Mouse (Mus musculus): ENCODE measurements around the gene Cog3. TPM values are rescaled to one million over a fixed set of nuclear protein-coding genes. Genes with fewer than 3 reads are reported as not detected.
A peak's percentile ranks its signal among the peaks of the same experiment; 100 is the strongest.

The Cog3 gene
- total RNA-seq, 2 experiments from 2014 or later = 25.3 to 26.0 TPM

DNA sequence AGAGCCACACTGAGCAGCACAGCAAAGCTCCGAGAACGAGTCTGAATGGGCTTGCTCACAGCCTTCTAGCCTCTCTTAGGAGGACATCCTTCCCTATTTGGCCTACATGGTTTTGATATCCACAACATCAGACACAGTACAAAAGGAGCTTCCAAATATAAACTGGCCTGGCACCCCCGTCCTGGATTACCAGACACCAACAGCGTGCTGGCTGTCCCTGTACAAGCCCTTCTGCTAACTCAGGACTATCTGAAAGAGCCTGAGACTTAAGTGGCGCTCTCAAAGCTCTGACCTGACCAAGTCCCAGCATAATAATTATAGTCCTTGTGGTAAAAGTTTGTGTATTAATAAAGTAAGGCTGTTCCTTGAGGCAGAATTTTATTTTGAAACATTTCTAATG, 34.2 kb downstream of the Cog3 start:
- Histone ChIP-seq H3K4me3 (no peak overlapping the region), H3K27ac (no peak overlapping the region)
- intact Hi-C loops (cut with DNase I) = loop anchor here (2.0 to 10.0 kb wide), 4 partner anchors 263 to 655 kb away; partner anchors contain the start of gene Siah3
- no peak for TF ChIP-seq CTCF (IDR thresholded peaks at IDR 0.05)
- no peak for DNase-seq (ENCODE audit: extremely low spot score in 1 of 2, low spot score in 2 of 2)

GRCm38 (mm10) chr14:75716410-75716809, 37.9 kb downstream of the Cog3 start:
- no peak for DNase-seq (ENCODE audit: extremely low spot score in 1 of 2, low spot score in 2 of 2)
- Histone ChIP-seq H3K27ac (no peak overlapping the region), H3K4me3 (no peak overlapping the region)
- intact Hi-C loops (cut with DNase I) = no loop called here
- no peak for TF ChIP-seq CTCF (IDR thresholded peaks at IDR 0.05)

DNA sequence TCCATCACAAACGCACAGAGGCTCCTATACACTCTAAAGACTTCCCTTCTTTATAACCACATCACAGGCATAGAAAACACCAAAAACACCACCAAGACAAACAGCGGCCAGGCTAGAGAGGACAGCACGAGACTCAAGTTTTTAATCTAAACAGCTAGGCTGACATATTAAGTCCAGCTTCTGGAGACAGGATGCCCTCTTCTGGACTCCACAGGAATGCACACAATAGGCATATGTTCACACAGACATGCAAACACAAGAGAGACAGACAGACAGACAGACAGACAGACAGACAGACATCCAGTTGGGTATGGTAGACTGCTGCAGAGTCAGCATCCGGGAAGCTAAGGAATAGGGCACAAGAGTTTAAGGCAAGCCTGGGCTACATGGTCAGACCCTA, 40.7 kb downstream of the Cog3 start:
- TF ChIP-seq CTCF (IDR thresholded peaks at IDR 0.05) = peak; percentile 24
- no peak for DNase-seq (ENCODE audit: extremely low spot score in 1 of 2, low spot score in 2 of 2)

GRCm38 (mm10) chr14:75712687-75713086, 41.6 kb downstream of the Cog3 start:
- no peak overlapping the region for H3K27ac ChIP-seq
- no peak for TF ChIP-seq CTCF (IDR thresholded peaks at IDR 0.05)
- intact Hi-C loops (cut with DNase I) = no loop called here
- DNase-seq (ENCODE audit: extremely low spot score in 1 of 2, low spot score in 2 of 2) = no peak
- H3K4me3 ChIP-seq = no peak overlapping the region

More for the DNA sequence above, 40.7 kb downstream of the Cog3 start:
- intact Hi-C loops (cut with DNase I) = no loop called here
- no peak overlapping the region for H3K4me3 ChIP-seq
- no peak overlapping the region for H3K27ac ChIP-seq

- Histone ChIP-seq H3K4me3 (no peak overlapping the region), H3K27ac (no peak overlapping the region)
- intact Hi-C loops (cut with DNase I) = no loop called here
- DNase-seq (ENCODE audit: extremely low spot score in 1 of 2, low spot score in 2 of 2) = no peak
- TF ChIP-seq CTCF (IDR thresholded peaks at IDR 0.05) = no peak
These were observed 42.6 kb downstream of the Cog3 start for GRCm38 (mm10) chr14:75711731-75712130.

DNA sequence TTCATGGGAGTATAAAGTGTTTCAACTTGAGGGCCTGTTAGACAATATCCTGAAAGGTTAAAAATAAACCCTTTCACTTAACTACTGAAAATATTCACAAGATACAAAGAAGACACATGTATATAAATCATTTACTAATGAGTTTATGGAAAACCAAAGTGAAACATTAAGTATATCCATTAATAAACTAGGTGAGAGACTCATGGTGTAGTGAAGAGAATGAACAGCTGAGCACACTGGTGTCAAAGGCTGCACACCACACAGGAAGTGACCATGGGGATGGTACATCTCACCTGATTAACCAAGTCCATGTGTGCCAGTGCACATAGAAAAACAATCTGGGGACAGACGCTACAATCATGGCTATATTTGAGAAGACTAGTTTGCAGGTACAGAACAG, 45.3 kb downstream of the Cog3 start:
- no peak overlapping the region for H3K4me3 ChIP-seq
- TF ChIP-seq CTCF (IDR thresholded peaks at IDR 0.05) = no peak
- DNase-seq (ENCODE audit: extremely low spot score in 1 of 2, low spot score in 2 of 2) = no peak
- no peak overlapping the region for H3K27ac ChIP-seq
- intact Hi-C loops (cut with DNase I) = no loop called here

GRCm38 (mm10) chr14:75707771-75708170, 46.5 kb downstream of the Cog3 start:
- H3K4me3 ChIP-seq = no peak overlapping the region
- DNase-seq (ENCODE audit: extremely low spot score in 1 of 2, low spot score in 2 of 2) = no peak
- intact Hi-C loops (cut with DNase I) = no loop called here
- TF ChIP-seq CTCF (IDR thresholded peaks at IDR 0.05) = no peak
- no peak overlapping the region for H3K27ac ChIP-seq

DNA sequence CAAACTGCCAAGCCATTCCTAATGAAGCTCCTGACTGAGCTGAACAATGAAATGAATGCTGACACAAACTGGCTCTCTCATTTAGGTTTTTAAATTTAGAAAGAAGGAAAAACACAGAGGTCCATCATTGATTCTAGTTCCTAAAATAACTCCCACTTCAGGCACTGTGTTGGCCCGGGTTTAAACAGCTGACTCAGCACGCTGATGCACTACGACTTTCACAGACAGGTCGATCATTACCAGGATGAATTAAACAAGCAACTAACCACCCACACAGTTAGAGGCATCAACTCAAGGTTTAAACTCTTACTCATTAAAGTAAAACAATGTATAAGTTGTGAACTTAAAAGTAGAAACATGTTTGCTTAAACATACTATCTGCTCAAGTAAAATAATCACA, 47.7 kb downstream of the Cog3 start:
- Histone ChIP-seq H3K4me3 (no peak overlapping the region), H3K27ac (no peak overlapping the region)
- intact Hi-C loops (cut with DNase I) = no loop called here
- no peak for TF ChIP-seq CTCF (IDR thresholded peaks at IDR 0.05)
- DNase-seq (ENCODE audit: extremely low spot score in 1 of 2, low spot score in 2 of 2) = no peak

GRCm38 (mm10) chr14:75697928-75698327, 56.4 kb downstream of the Cog3 start:
- TF ChIP-seq CTCF (IDR thresholded peaks at IDR 0.05) = no peak
- intact Hi-C loops (cut with DNase I) = no loop called here
- Histone ChIP-seq H3K27ac (no peak overlapping the region), H3K4me3 (no peak overlapping the region)
- no peak for DNase-seq (ENCODE audit: extremely low spot score in 1 of 2, low spot score in 2 of 2)

DNA sequence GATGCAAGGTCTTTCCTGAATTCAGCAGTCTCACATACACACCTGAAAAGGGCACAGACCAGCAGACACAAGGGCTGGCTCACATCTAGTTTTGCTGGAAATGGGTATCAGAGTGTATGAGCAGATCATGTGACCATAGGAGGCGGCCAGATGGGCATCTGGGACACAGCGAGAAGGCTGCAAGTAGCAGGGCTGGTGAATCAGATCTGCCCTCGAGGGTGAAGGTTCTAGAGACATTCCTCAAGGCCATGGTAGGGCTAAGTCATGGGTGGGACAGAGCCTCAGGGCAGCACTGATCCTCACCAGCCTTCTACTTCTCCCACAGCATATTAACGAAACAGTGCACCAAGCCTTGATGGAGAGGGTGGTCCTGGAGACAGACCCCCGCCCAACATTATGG, 58.2 kb downstream of the Cog3 start:
- intact Hi-C loops (cut with DNase I) = no loop called here
- no peak for TF ChIP-seq CTCF (IDR thresholded peaks at IDR 0.05)
- Histone ChIP-seq H3K27ac (no peak overlapping the region), H3K4me3 (no peak overlapping the region)
- DNase-seq (ENCODE audit: extremely low spot score in 1 of 2, low spot score in 2 of 2) = no peak

DNA sequence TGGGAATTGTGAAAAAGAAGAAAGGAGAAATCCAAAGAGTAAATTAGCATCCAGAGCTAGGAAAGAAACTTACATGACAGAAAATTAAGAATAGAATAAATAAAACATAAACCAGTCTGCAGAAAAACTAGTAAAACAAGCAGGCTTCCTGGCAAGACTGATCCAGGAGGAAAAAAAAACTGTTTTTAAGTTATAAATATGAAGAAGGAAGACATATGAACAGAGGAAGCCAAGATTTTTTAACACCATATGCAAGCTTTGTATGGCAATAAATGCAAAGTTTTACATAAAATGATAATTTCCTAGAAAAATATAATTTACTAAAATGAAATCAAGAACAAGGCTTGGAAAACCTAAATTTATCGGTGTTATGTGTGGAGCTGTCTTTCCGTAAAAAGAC, 63.9 kb downstream of the Cog3 start:
- no peak overlapping the region for H3K4me3 ChIP-seq
- intact Hi-C loops (cut with DNase I) = no loop called here
- H3K27ac ChIP-seq = peak overlapping the region; percentile 3; the same call in 1 of the 2 replicates
- no peak for DNase-seq (ENCODE audit: extremely low spot score in 1 of 2, low spot score in 2 of 2)
- TF ChIP-seq CTCF (IDR thresholded peaks at IDR 0.05) = no peak

GRCm38 (mm10) chr14:75676316-75676715, 78.0 kb downstream of the Cog3 start:
- DNase-seq (ENCODE audit: extremely low spot score in 1 of 2, low spot score in 2 of 2) = no peak
- intact Hi-C loops (cut with DNase I) = no loop called here
- TF ChIP-seq CTCF (IDR thresholded peaks at IDR 0.05) = no peak
- Histone ChIP-seq H3K27ac (no peak overlapping the region), H3K4me3 (no peak overlapping the region)

DNA sequence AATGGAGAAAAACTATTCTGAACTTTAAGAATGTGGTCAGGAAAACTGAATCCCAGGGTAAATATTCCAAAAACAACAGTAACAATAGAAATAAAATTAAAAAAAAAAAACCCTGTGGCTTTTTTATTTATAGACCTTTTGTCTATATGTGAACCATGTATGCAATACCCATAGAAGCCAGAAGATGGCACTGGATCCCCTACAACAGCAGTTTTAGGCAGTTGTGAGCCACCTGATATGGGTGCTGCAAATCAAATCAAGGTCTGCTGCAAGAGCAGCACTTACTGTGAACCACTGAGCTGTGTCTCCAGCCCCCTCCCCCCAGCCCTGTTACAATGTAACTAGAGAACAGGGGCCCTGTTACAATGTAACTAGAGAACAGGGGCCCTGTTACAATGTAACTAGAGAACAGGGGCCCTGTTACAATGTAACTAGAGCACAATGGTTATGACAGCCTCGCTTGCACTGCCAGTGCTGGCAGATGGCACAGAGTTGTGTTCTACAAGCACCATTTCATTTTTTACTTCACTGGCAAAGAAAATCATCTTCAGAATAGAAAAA, 85.2 kb downstream of the Cog3 start:
- no peak; the same call in 1 of the 2 replicates for TF ChIP-seq CTCF (IDR thresholded peaks at IDR 0.05)
- no peak for DNase-seq (ENCODE audit: extremely low spot score in 1 of 2, low spot score in 2 of 2)
- no peak overlapping the region for H3K27ac ChIP-seq
- no peak overlapping the region for H3K4me3 ChIP-seq
- intact Hi-C loops (cut with DNase I) = no loop called here
